ENCODE assay signal across 18 mouse cellular contexts in the genomic region with DNA sequence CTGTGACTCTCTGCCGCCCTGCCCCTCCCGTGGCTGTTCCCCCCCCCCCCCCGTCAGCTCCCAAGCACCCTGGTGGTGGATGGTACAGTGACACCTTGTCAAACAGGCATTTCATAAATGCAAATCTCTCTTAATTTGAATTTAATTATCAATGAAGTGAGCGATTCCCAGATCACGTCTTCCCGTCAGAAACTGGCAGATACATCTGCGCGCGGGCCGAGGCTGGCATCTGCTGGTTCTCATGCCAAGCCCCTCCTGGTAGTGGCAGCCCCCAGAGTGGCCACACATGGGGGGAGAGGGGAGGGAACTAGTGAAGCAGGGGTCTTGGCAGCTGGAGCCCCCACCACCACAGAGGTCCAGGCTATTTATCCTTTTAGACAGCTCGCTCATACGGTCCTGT.
DNase-seq lines count a peak whose midpoint lies in the region; ATAC-seq and TF ChIP-seq lines count a peak whose summit lies in the region.
"Had no signal": no experiment of that assay in that cellular context is flagged by ENCODE, and none has a peak within 500 bp of the region (broad histone marks: within the 10 kb centered on the region; RNA-seq: fewer than 3 reads in every experiment).

No protein-coding gene starts in this region.

- H3K4me2 ChIP-seq in forebrain, embryonic 13.5 days = no peak overlapping the region
- no peak overlapping the region for H3K4me2 ChIP-seq in midbrain, embryonic 13.5 days (replicated peaks)
- H3K4me2 ChIP-seq in midbrain, postnatal 0 days (ENCODE audit: low read depth, low read length, poor library complexity, severe bottlenecking) = no peak overlapping the region
- no peak overlapping the region for H3K4me2 ChIP-seq in forebrain, embryonic 16.5 days (ENCODE audit: low read length)
- H3K4me2 ChIP-seq: embryonic facial prominence, embryonic 13.5 days; heart, embryonic 13.5 days; hindbrain, embryonic 12.5 days had no signal

- H3K27me3 ChIP-seq in forebrain, embryonic 13.5 days = no peaks in the 10 kb centered on the region
- no peaks in the 10 kb centered on the region for H3K27me3 ChIP-seq in forebrain, embryonic 10.5 days (ENCODE audit: poor library complexity, severe bottlenecking)
- no peaks in the 10 kb centered on the region for H3K27me3 ChIP-seq in midbrain, embryonic 13.5 days
- H3K27me3 ChIP-seq in midbrain, postnatal 0 days (ENCODE audit: insufficient read depth, low read length) = no peaks in the 10 kb centered on the region
- no peaks in the 10 kb centered on the region for H3K27me3 ChIP-seq in forebrain, embryonic 16.5 days (replicated peaks; ENCODE audit: control insufficient read depth, insufficient read depth, low read length)
- H3K27me3 ChIP-seq: embryonic facial prominence, embryonic 13.5 days; heart, embryonic 13.5 days had no signal

- H3K36me3 ChIP-seq in forebrain, embryonic 13.5 days (ENCODE audit: poor library complexity, severe bottlenecking) = no peaks in the 10 kb centered on the region
- H3K36me3 ChIP-seq in forebrain, embryonic 10.5 days (replicated peaks) = peaks cover 7% of the 10 kb centered on the region
- H3K36me3 ChIP-seq in midbrain, embryonic 13.5 days = 0 out of 2 replicates have a peak, but pooled peaks cover 3% of the 10 kb centered on the region
- no peaks in the 10 kb centered on the region for H3K36me3 ChIP-seq in midbrain, postnatal 0 days (ENCODE audit: insufficient read depth, low read length)
- H3K36me3 ChIP-seq in forebrain, embryonic 16.5 days (ENCODE audit: control insufficient read depth, insufficient read depth) = no peaks in the 10 kb centered on the region
- H3K36me3 ChIP-seq: embryonic facial prominence, embryonic 13.5 days; hindbrain, embryonic 12.5 days had no signal

- no peak overlapping the region for H3K9ac ChIP-seq in forebrain, embryonic 13.5 days
- H3K9ac ChIP-seq in midbrain, embryonic 13.5 days (replicated peaks) = 0 out of 2 replicates have a peak overlapping the region, but pooled peaks have one; percentile 10
- no peak overlapping the region for H3K9ac ChIP-seq in midbrain, postnatal 0 days (replicated peaks; ENCODE audit: low read length, poor library complexity, severe bottlenecking)
- no peak overlapping the region for H3K9ac ChIP-seq in forebrain, embryonic 16.5 days (replicated peaks; ENCODE audit: low read depth, low read length)
- H3K9ac ChIP-seq: embryonic facial prominence, embryonic 13.5 days; heart, embryonic 13.5 days; hindbrain, embryonic 12.5 days had no signal

- H3K9me3 ChIP-seq in forebrain, embryonic 13.5 days (replicated peaks) = 0 out of 2 replicates have a peak, but pooled peaks cover 5% of the 10 kb centered on the region
- H3K9me3 ChIP-seq in forebrain, embryonic 10.5 days = peaks cover 6% of the 10 kb centered on the region; the same call in 1 of the 2 replicates
- no peaks in the 10 kb centered on the region for H3K9me3 ChIP-seq in midbrain, embryonic 13.5 days
- H3K9me3 ChIP-seq in midbrain, postnatal 0 days (ENCODE audit: low read length) = no peaks in the 10 kb centered on the region
- H3K9me3 ChIP-seq in forebrain, embryonic 16.5 days (ENCODE audit: control insufficient read depth, low read length) = no peaks in the 10 kb centered on the region
- H3K9me3 ChIP-seq: embryonic facial prominence, embryonic 13.5 days; heart, embryonic 13.5 days; hindbrain, embryonic 12.5 days had no signal

- peak overlapping the region; percentile 63 for H3K27ac ChIP-seq in forebrain, embryonic 13.5 days
- no peak overlapping the region for H3K27ac ChIP-seq in forebrain, embryonic 10.5 days
- peak overlapping the region; percentile 44; the same call in 1 of the 2 replicates for H3K27ac ChIP-seq in midbrain, embryonic 13.5 days
- H3K27ac ChIP-seq in midbrain, postnatal 0 days (ENCODE audit: low read depth, low read length) = no peak overlapping the region
- H3K27ac ChIP-seq in forebrain, embryonic 16.5 days (ENCODE audit: low read length) = peak overlapping the region; percentile 60
- H3K27ac ChIP-seq: embryonic facial prominence, embryonic 13.5 days; heart, adult 2 months; heart, embryonic 13.5 days had no signal

- TF ChIP-seq CTCF in midbrain, postnatal 0 days (IDR thresholded peaks at IDR 0.05) = no peak

- 66% methylated on average over 12 of the region's 12 CpGs for WGBS in forebrain, embryonic 13.5 days
- 91% methylated on average over 12 of the region's 12 CpGs for WGBS in forebrain, embryonic 10.5 days
- 78% methylated on average over 12 of the region's 12 CpGs for WGBS in midbrain, embryonic 13.5 days
- 75% methylated on average over 12 of the region's 12 CpGs for WGBS in midbrain, postnatal 0 days
- 41% methylated on average over 11 of the region's 12 CpGs for WGBS in forebrain, embryonic 16.5 days

- peak; percentile 14; the same call in 1 of the 2 replicates for ATAC-seq in forebrain, embryonic 13.5 days
- ATAC-seq in midbrain, embryonic 13.5 days = no peak
- ATAC-seq in midbrain, postnatal 0 days (ENCODE audit: low FRiP score) = no peak
- peak; percentile 36 for ATAC-seq in forebrain, embryonic 16.5 days
- ATAC-seq: intestine, embryonic 16.5 days had no signal

- no peak for DNase-seq in forebrain, embryonic 10.5 days (ENCODE audit: extremely low spot score, low spot score)
- DNase-seq in midbrain, postnatal 0 days (ENCODE audit: low spot score) = no peak
- no peak for DNase-seq in lung, postnatal 36 days
- no peak for DNase-seq in layer of hippocampus, postnatal 14 days (ENCODE audit: low spot score in 2 of 2)
- DNase-seq: adrenal gland, postnatal 10 days; cerebellum, adult 18-20 months; cerebellum, adult 9-11 months; cerebellum, postnatal 36 days; gastrocnemius, postnatal 14 days; heart, adult 2 months; heart, postnatal 36 days had no signal

- H3K4me3 ChIP-seq in forebrain, embryonic 13.5 days = no peak overlapping the region
- no peak overlapping the region for H3K4me3 ChIP-seq in forebrain, embryonic 10.5 days
- no peak overlapping the region for H3K4me3 ChIP-seq in midbrain, embryonic 13.5 days (replicated peaks)
- H3K4me3 ChIP-seq in midbrain, postnatal 0 days (ENCODE audit: low read depth, low read length) = no peak overlapping the region
- no peak overlapping the region for H3K4me3 ChIP-seq in forebrain, embryonic 16.5 days (replicated peaks; ENCODE audit: low read length)
- H3K4me3 ChIP-seq: embryonic facial prominence, embryonic 13.5 days; heart, adult 2 months; heart, embryonic 13.5 days; hindbrain, embryonic 12.5 days had no signal

- H3K4me1 ChIP-seq in forebrain, embryonic 13.5 days = peaks cover 29% of the 10 kb centered on the region
- H3K4me1 ChIP-seq in forebrain, embryonic 10.5 days = peaks cover 22% of the 10 kb centered on the region
- peaks cover 32% of the 10 kb centered on the region for H3K4me1 ChIP-seq in midbrain, embryonic 13.5 days (replicated peaks)
- H3K4me1 ChIP-seq in midbrain, postnatal 0 days (ENCODE audit: insufficient read depth, low read length) = peaks cover 8% of the 10 kb centered on the region; the same call in 1 of the 2 replicates
- H3K4me1 ChIP-seq in forebrain, embryonic 16.5 days (replicated peaks; ENCODE audit: control insufficient read depth, insufficient read depth, low read length) = peaks cover 38% of the 10 kb centered on the region

Comparison
In these comparisons a context has a peak if more than half of its experiments do, and no peak if none do; other contexts are left out.
1. H3K27ac ChIP-seq: peak in forebrain, embryonic 13.5 days (single experiment), midbrain, embryonic 13.5 days (single experiment) and forebrain, embryonic 16.5 days (single experiment); none in forebrain, embryonic 10.5 days (single experiment) and midbrain, postnatal 0 days (single experiment).
2. ATAC-seq: peak in forebrain, embryonic 13.5 days (single experiment) and forebrain, embryonic 16.5 days (single experiment); none in midbrain, embryonic 13.5 days (single experiment) and midbrain, postnatal 0 days (single experiment).